Mouse (Mus musculus): ENCODE measurements at regions not wholly inside any gene's neighbourhood (a gene's known extent, or its start where the extent isn't known, plus 50 kb on each side); places are given as distances from the start of the nearest gene placed in this dataset.

GRCm38 (mm10) chr16:95057596-95057995 lies 60.1 kb upstream of the Kcnj6 start:
- peak; percentile 8 for DNase-seq (ENCODE audit: low read depth)

- no peak for DNase-seq (ENCODE audit: low read depth)
Observed at GRCm38 (mm10) chr16:95064423-95064822, 66.9 kb upstream of the Kcnj6 start.

- DNase-seq (ENCODE audit: low read depth), result no peak
Observed at GRCm38 (mm10) chr16:95066687-95067086, 69.2 kb upstream of the Kcnj6 start.

GRCm38 (mm10) chr16:95092471-95093221 lies 95.1 kb upstream of the Kcnj6 start:
- DNase-seq (ENCODE audit: low read depth), result no peak

GRCm38 (mm10) chr16:95093753-95094152 lies 96.3 kb upstream of the Kcnj6 start:
- peak; percentile 25 for DNase-seq (ENCODE audit: low read depth)

GRCm38 (mm10) chr16:95100954-95101353 lies 103.5 kb upstream of the Kcnj6 start:
- no peak for DNase-seq (ENCODE audit: low read depth)

GRCm38 (mm10) chr16:95117531-95117930 lies 120.0 kb upstream of the Kcnj6 start:
- DNase-seq (ENCODE audit: low read depth), result no peak

- DNase-seq (ENCODE audit: low read depth), result no peak
Observed at GRCm38 (mm10) chr16:95119293-95119692, 121.8 kb upstream of the Kcnj6 start.

- DNase-seq (ENCODE audit: low read depth), result no peak
Observed at GRCm38 (mm10) chr16:95122048-95122447, 124.5 kb upstream of the Kcnj6 start.

GRCm38 (mm10) chr16:95127616-95128015 lies 129.7 kb upstream of the Kcnj15 start:
- DNase-seq (ENCODE audit: low read depth), result no peak

- no peak for DNase-seq (ENCODE audit: low read depth)
Observed at GRCm38 (mm10) chr16:95131815-95132214, 125.5 kb upstream of the Kcnj15 start.

- DNase-seq (ENCODE audit: low read depth), result no peak
Observed at GRCm38 (mm10) chr16:95138809-95139208, 118.5 kb upstream of the Kcnj15 start.

GRCm38 (mm10) chr16:95141510-95142394 lies 115.6 kb upstream of the Kcnj15 start:
- no peak for DNase-seq (ENCODE audit: low read depth)

GRCm38 (mm10) chr16:95150499-95150898 lies 106.9 kb upstream of the Kcnj15 start:
- DNase-seq (ENCODE audit: low read depth), result no peak

- no peak for DNase-seq (ENCODE audit: low read depth)
Observed at GRCm38 (mm10) chr16:95151499-95151898, 105.9 kb upstream of the Kcnj15 start.

GRCm38 (mm10) chr16:95151914-95152313 lies 105.4 kb upstream of the Kcnj15 start:
- DNase-seq (ENCODE audit: low read depth), result no peak

- no peak for DNase-seq (ENCODE audit: low read depth)
Observed at GRCm38 (mm10) chr16:95152742-95153383, 104.5 kb upstream of the Kcnj15 start.

- no peak for DNase-seq (ENCODE audit: low read depth)
Observed at GRCm38 (mm10) chr16:95168349-95168748, 89.0 kb upstream of the Kcnj15 start.

- no peak for DNase-seq (ENCODE audit: low read depth)
Observed at GRCm38 (mm10) chr16:95169346-95169745, 88.0 kb upstream of the Kcnj15 start.

GRCm38 (mm10) chr16:95180562-95180961 lies 76.8 kb upstream of the Kcnj15 start:
- DNase-seq (ENCODE audit: low read depth), result no peak

GRCm38 (mm10) chr16:95185341-95185740 lies 72.0 kb upstream of the Kcnj15 start:
- DNase-seq (ENCODE audit: low read depth), result no peak

GRCm38 (mm10) chr16:95189114-95189513 lies 68.2 kb upstream of the Kcnj15 start:
- DNase-seq (ENCODE audit: low read depth), result no peak

GRCm38 (mm10) chr16:95194151-95194550 lies 63.2 kb upstream of the Kcnj15 start:
- DNase-seq (ENCODE audit: low read depth), result no peak

Measured in c-Kit-positive CD71-negative TER-119-negative erythroid progenitor cells, embryonic 14.5 days (primary cell).